Comparison of ENCODE assay signal across 19 mouse cellular contexts in the genomic region with DNA sequence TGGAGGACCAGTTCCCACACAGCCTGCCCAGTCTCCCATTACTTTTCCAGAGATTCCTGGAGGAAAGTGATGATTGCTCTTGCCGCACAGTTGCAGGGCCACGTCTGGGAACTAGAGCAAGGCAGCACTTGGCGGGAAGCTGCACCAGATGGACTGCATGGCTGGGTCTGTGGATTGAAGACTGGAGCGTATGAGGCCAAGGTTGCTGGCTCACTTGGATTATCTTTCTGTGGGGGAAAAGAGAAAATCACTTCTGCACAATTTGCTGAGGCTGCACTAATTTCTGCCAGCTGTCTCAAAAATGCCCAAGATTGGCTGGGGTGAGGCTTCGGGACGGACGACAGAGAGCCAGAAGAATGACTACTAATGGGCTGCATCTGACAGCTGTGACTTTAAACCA.
DNase-seq lines count a peak whose midpoint lies in the region; ATAC-seq and TF ChIP-seq lines count a peak whose summit lies in the region.
"Had no signal": no experiment of that assay in that cellular context is flagged by ENCODE, and none has a peak within 500 bp of the region (broad histone marks: within the 10 kb centered on the region; RNA-seq: fewer than 3 reads in every experiment).

No protein-coding gene starts in this region.

- 90% methylated on average over 7 of the region's 7 CpGs for WGBS in intestine, embryonic 16.5 days

- H3K4me3 ChIP-seq in ES-E14 (ENCODE audit: insufficient read depth in 1 of 2, low read depth in 1 of 2, low read length in 2 of 2, poor library complexity in 1 of 2, severe bottlenecking in 1 of 2), result no peak overlapping the region
- H3K4me3 ChIP-seq in intestine, embryonic 16.5 days (ENCODE audit: low read length), result no peak overlapping the region
- H3K4me3 ChIP-seq: embryonic facial prominence, embryonic 12.5 days; forebrain, embryonic 13.5 days; heart, embryonic 10.5 days; midbrain, embryonic 10.5 days had no signal

- no peaks in the 10 kb centered on the region for H3K36me3 ChIP-seq in ES-E14 (ENCODE audit: control insufficient read depth, insufficient read depth, low read length, poor library complexity, severe bottlenecking)
- no peaks in the 10 kb centered on the region for H3K36me3 ChIP-seq in intestine, embryonic 16.5 days (ENCODE audit: control insufficient read depth, insufficient read depth, low read length)
- H3K36me3 ChIP-seq: embryonic facial prominence, embryonic 12.5 days; heart, embryonic 10.5 days; midbrain, embryonic 10.5 days had no signal

- DNase-seq in cerebellum, postnatal 10 days, result peak; percentile 75 to 83
- no peak for DNase-seq in cerebellum, adult 9-11 months
- peak; percentile 7 for DNase-seq in gastrocnemius, postnatal 14 days
- DNase-seq in gastrocnemius, adult 18-20 months (ENCODE audit: low spot score), result no peak
- peak; percentile 15 to 26 for DNase-seq in layer of hippocampus, postnatal 10 days (ENCODE audit: low spot score in 2 of 2)
- no peak for DNase-seq in layer of hippocampus, adult 18-20 months (ENCODE audit: low spot score in 2 of 2)
- DNase-seq in ES-E14 (ENCODE audit: low read depth, low spot score), result no peak
- DNase-seq: adrenal gland, postnatal 14 days; heart, postnatal 4 days; kidney, adult 11 months; kidney, postnatal 10 days; layer of hippocampus, adult 9-11 months; right cerebral cortex, postnatal 25 days had no signal

- H3K9me3 ChIP-seq in ES-E14 (ENCODE audit: control insufficient read depth, insufficient read depth, low read depth, low read length), result no peaks in the 10 kb centered on the region
- H3K9me3 ChIP-seq in intestine, embryonic 16.5 days (ENCODE audit: control insufficient read depth, low read length), result 0 out of 2 replicates have a peak, but pooled peaks cover 2% of the 10 kb centered on the region
- H3K9me3 ChIP-seq: embryonic facial prominence, embryonic 12.5 days had no signal

- no peaks in the 10 kb centered on the region for H3K4me1 ChIP-seq in ES-E14 (ENCODE audit: control insufficient read depth in 2 of 2, insufficient read depth in 2 of 2, low read length in 2 of 2, poor library complexity in 1 of 2)
- H3K4me1 ChIP-seq in intestine, embryonic 16.5 days (ENCODE audit: control insufficient read depth, insufficient read depth, low read length), result no peaks in the 10 kb centered on the region
- H3K4me1 ChIP-seq: embryonic facial prominence, embryonic 12.5 days; forebrain, embryonic 13.5 days; heart, embryonic 10.5 days; midbrain, embryonic 10.5 days had no signal

- no peak overlapping the region for H3K27ac ChIP-seq in ES-E14 (ENCODE audit: insufficient read depth, low read depth, low read length, poor library complexity, severe bottlenecking)
- no peak overlapping the region for H3K27ac ChIP-seq in intestine, embryonic 16.5 days (ENCODE audit: low read length)
- H3K27ac ChIP-seq: embryonic facial prominence, embryonic 12.5 days; forebrain, embryonic 13.5 days; heart, embryonic 10.5 days; midbrain, embryonic 10.5 days had no signal

- intact Hi-C loops in gastrocnemius, postnatal 14 days (cut with DNase I; ENCODE audit: low total_unique reads), result no loop called here

- ATAC-seq in intestine, embryonic 16.5 days, result no peak
- ATAC-seq: forebrain, embryonic 13.5 days; lung, postnatal 0 days had no signal

- no peaks in the 10 kb centered on the region for H3K27me3 ChIP-seq in intestine, embryonic 16.5 days (replicated peaks; ENCODE audit: control insufficient read depth, insufficient read depth, low read length)
- H3K27me3 ChIP-seq: embryonic facial prominence, embryonic 12.5 days; forebrain, embryonic 13.5 days had no signal

- no peak overlapping the region for H3K9ac ChIP-seq in ES-E14 (ENCODE audit: insufficient read depth, low read depth, low read length, poor library complexity, severe bottlenecking)
- H3K9ac ChIP-seq in intestine, embryonic 16.5 days (ENCODE audit: low read depth, low read length), result no peak overlapping the region
- H3K9ac ChIP-seq: embryonic facial prominence, embryonic 12.5 days; forebrain, embryonic 13.5 days had no signal

- no peak overlapping the region for H3K4me2 ChIP-seq in intestine, embryonic 16.5 days (ENCODE audit: low read depth, low read length)
- H3K4me2 ChIP-seq: embryonic facial prominence, embryonic 12.5 days; forebrain, embryonic 13.5 days had no signal

- in situ Hi-C loops in ES-E14 (cut with MboI; ENCODE audit: low sequenced_read_pairs in 2 of 2, unreplicated experiment in 2 of 2), result no loop called here

TF ChIP-seq in ES-E14, 5 proteins besides CTCF, POLR2A, EP300 and RAD21:
- TF ChIP-seq HCFC1 (IDR thresholded peaks at IDR 0.05; ENCODE audit: borderline replicate concordance, insufficient read depth, low read length), result no peak
- TF ChIP-seq MAFK (IDR thresholded peaks at IDR 0.05; ENCODE audit: insufficient read depth, low read depth, low read length), result peak; percentile 64; the same call in 1 of the 2 replicates
- TF ChIP-seq ZNF384 (IDR thresholded peaks at IDR 0.05; ENCODE audit: low read depth, low read length), result no peak

Comparison
In these comparisons a context has a peak if more than half of its experiments do, and no peak if none do; other contexts are left out.
1. DNase-seq: peak in cerebellum, postnatal 10 days (2 of 2), gastrocnemius, postnatal 14 days (single experiment) and layer of hippocampus, postnatal 10 days (2 of 2); none in cerebellum, adult 9-11 months (single experiment), gastrocnemius, adult 18-20 months (single experiment), layer of hippocampus, adult 18-20 months (0 of 2) and ES-E14 (single experiment).